In genomic region chr14:105603047-105603461, GRCm38 (mm10) we compare ENCODE assay signal across 18 mouse cellular contexts.
DNase-seq lines count a peak whose midpoint lies in the region; ATAC-seq and TF ChIP-seq lines count a peak whose summit lies in the region.
"Had no signal": no experiment of that assay in that cellular context is flagged by ENCODE, and none has a peak within 500 bp of the region (broad histone marks: within the 10 kb centered on the region; RNA-seq: fewer than 3 reads in every experiment).

No protein-coding gene starts in this region.

- no peak for TF ChIP-seq CTCF in forebrain, postnatal 0 days (IDR thresholded peaks at IDR 0.05; ENCODE audit: low read depth)

- H3K36me3 ChIP-seq in lung, embryonic 16.5 days (ENCODE audit: control insufficient read depth, insufficient read depth, low read length): no peaks in the 10 kb centered on the region
- no peaks in the 10 kb centered on the region for H3K36me3 ChIP-seq in forebrain, postnatal 0 days (ENCODE audit: insufficient read depth)
- H3K36me3 ChIP-seq: intestine, embryonic 15.5 days; limb, embryonic 15.5 days; midbrain, embryonic 10.5 days had no signal

- 0 out of 2 replicates have a peak, but pooled peaks cover 2% of the 10 kb centered on the region for H3K4me1 ChIP-seq in lung, embryonic 16.5 days (replicated peaks; ENCODE audit: control insufficient read depth, insufficient read depth, low read length)
- H3K4me1 ChIP-seq in forebrain, postnatal 0 days (ENCODE audit: insufficient read depth): no peaks in the 10 kb centered on the region
- H3K4me1 ChIP-seq: intestine, embryonic 15.5 days; midbrain, embryonic 10.5 days had no signal

- H3K4me3 ChIP-seq in lung, embryonic 16.5 days (ENCODE audit: low read length): no peak overlapping the region
- H3K4me3 ChIP-seq in forebrain, postnatal 0 days (ENCODE audit: low read depth, low read length): no peak overlapping the region
- H3K4me3 ChIP-seq: intestine, embryonic 15.5 days; limb, embryonic 15.5 days; midbrain, embryonic 10.5 days had no signal

- peak overlapping the region; percentile 63; the same call in 1 of the 2 replicates for H3K27ac ChIP-seq in lung, embryonic 16.5 days (ENCODE audit: low read length)
- no peak overlapping the region for H3K27ac ChIP-seq in forebrain, postnatal 0 days (ENCODE audit: low read depth, low read length)
- H3K27ac ChIP-seq: hindbrain, embryonic 14.5 days; intestine, embryonic 15.5 days; limb, embryonic 15.5 days; midbrain, embryonic 10.5 days had no signal

- peak; percentile 54; the same call in 1 of the 2 replicates for ATAC-seq in lung, embryonic 16.5 days (ENCODE audit: low read depth)
- peak; percentile 92 for ATAC-seq in common myeloid progenitor, adult 5-6 weeks (replicated peaks; ENCODE audit: low read depth, poor library complexity, severe bottlenecking)
- peak; percentile 70 for ATAC-seq in megakaryocyte, adult 5-6 weeks (ENCODE audit: poor library complexity, severe bottlenecking)
- ATAC-seq in forebrain, postnatal 0 days: no peak
- ATAC-seq: intestine, embryonic 15.5 days had no signal

- H3K9me3 ChIP-seq in lung, embryonic 16.5 days (ENCODE audit: control insufficient read depth, low read length): no peaks in the 10 kb centered on the region
- H3K9me3 ChIP-seq in forebrain, postnatal 0 days (ENCODE audit: low read length): no peaks in the 10 kb centered on the region
- H3K9me3 ChIP-seq: intestine, embryonic 15.5 days; limb, embryonic 15.5 days; midbrain, embryonic 10.5 days had no signal

- no peak for DNase-seq in lung, postnatal 14 days
- peak; percentile 14 to 38 for DNase-seq in thymus, postnatal 10 days (ENCODE audit: low spot score in 2 of 2)
- no peak for DNase-seq in adrenal gland, postnatal 10 days
- DNase-seq in kidney, adult 8-10 months: no peak
- DNase-seq in forebrain, postnatal 0 days: no peak
- DNase-seq: adrenal gland, postnatal 25 days; cerebellum, adult 2 months; gastrocnemius, postnatal 36 days; heart, postnatal 14 days; kidney, postnatal 10 days had no signal

- no peak overlapping the region; the same call in 1 of the 2 replicates for H3K4me2 ChIP-seq in lung, embryonic 16.5 days (ENCODE audit: low read depth, low read length)
- no peak overlapping the region for H3K4me2 ChIP-seq in forebrain, postnatal 0 days (ENCODE audit: low read depth)
- H3K4me2 ChIP-seq: heart, embryonic 11.5 days; hindbrain, embryonic 14.5 days; intestine, embryonic 15.5 days; limb, embryonic 15.5 days had no signal

- WGBS in lung, embryonic 16.5 days: 53% methylated on average over 6 of the region's 6 CpGs
- WGBS in forebrain, postnatal 0 days: 76% methylated on average over 6 of the region's 6 CpGs

- H3K27me3 ChIP-seq in lung, embryonic 16.5 days (ENCODE audit: control insufficient read depth, insufficient read depth, low read depth, low read length): no peaks in the 10 kb centered on the region
- no peaks in the 10 kb centered on the region for H3K27me3 ChIP-seq in forebrain, postnatal 0 days (ENCODE audit: insufficient read depth, low read length)
- H3K27me3 ChIP-seq: intestine, embryonic 15.5 days; limb, embryonic 15.5 days had no signal

- H3K9ac ChIP-seq in lung, embryonic 16.5 days (ENCODE audit: low read length): no peak overlapping the region
- H3K9ac ChIP-seq in forebrain, postnatal 0 days: no peak overlapping the region
- H3K9ac ChIP-seq: hindbrain, embryonic 14.5 days; intestine, embryonic 15.5 days; limb, embryonic 15.5 days had no signal

Comparison
In these comparisons a context has a peak if more than half of its experiments do, and no peak if none do; other contexts are left out.
1. DNase-seq: peak in thymus, postnatal 10 days (2 of 2); none in lung, postnatal 14 days (single experiment), adrenal gland, postnatal 10 days (single experiment), kidney, adult 8-10 months (0 of 2) and forebrain, postnatal 0 days (single experiment).